Mouse (Mus musculus) CD8-positive naive resting alpha-beta T cell, adult 57 days (primary cell): ENCODE measurements around the gene Flcn. TPM values are rescaled to one million over a fixed set of nuclear protein-coding genes. Genes with fewer than 3 reads are reported as not detected.

ENCODE experiments used
- total RNA-seq: library from RNA; stranded (reverse); gene quantifications from one replicate; pipeline ENCODE4 v1.2.4, GENCODE M21; 2023

Gene Flcn
- 70.6 TPM for total RNA-seq

DNA sequence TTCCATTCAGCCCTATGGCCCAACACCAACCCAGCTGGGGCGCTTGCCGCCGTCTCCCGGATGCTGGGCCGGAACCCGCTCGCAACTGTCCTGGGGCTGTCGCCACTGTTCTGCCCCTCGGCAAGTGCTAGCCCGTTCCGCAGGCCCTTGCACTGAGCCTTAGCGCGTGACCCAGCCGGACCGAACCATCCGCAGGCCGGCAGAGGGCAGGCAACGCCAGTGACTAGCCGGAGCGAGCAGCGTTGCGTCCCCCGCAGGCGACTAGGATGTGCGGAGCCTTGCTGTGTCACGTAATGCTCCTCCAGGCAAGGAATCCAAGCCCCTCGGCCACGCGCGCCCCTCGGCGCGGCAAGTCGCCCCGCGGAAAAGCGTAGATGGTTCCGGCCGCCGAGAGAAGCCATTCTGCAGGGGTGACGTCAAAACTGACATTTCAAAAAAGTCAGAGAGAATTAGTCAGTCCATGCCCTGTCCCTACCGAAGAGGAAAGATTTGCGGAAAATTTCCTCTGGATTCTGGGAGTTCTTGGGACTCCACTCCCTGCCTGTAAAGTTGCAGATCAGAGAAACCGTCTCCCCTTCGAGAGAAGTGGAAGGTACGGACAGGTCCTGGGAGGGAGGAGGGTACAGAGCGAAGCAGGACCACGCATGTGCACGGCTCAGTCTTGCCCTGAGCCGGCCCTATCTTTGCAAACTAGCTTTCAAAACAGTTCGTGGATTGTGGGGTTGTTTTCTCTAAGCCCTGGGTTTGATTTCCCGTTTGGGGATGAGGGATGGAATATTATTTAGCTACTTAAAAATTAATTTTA is at the start of gene Flcn:
Flcn (minus strand) TSS at position 347 of the 805 bp plus-strand sequence.

DNA sequence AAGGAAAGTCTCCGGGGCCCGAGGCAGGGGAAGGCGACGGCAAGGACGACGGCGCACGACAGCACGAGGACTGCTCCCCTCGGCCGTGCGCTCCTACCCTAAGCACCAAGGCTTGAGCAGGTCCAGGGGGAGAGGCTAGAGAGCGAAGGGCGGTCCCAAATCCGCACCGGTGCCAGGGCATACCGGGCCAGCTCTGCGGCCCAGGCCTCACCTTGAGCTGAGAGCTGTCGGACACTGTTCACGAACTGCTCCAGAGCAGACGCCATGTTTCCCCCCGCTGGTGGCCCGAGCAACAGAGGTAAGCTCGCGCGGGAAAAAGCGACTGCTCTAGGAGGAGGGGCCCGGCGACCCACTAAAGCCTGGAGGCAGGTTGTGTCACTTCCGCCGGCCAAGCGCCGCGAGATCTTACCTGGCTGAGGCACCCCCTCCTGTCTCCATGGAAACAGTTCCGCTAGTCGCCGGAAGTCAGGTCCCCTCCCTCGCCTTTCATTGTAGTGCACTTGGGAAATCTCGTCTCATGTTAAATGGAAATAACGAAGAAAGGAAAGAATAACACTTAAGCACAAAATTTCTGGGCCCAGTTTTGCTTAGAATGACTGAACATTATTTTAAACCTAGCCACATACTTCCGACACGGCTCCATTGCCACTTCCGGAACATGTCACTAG is 29.8 kb upstream of the Flcn start, which contains the start of gene Cops3:
Cops3 (minus strand) TSS at position 380 of the 668 bp plus-strand sequence.

DNA sequence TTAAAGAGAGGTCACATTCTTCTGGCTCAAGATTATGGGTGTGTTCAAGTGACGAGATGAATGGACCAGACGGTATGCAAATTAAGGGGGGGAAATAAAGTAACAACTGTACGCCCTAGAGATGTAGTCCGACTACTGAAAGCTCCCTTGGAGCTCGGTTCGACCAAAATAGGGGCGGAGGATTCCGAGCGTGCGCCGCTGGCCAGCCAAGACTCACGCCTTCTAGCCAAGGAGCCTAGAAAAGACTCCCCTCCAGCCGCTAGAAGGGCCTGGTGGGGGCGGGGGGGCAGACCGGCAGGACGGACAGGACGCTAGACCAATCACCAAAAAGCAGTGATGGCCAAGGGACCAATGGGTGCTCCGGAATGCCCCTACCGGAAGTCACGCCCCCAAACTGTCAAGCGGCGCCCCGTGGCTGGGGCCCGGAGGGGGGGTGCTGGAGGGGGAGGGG is 29.2 kb upstream of the Flcn start, which contains the start of gene Nt5m:
Nt5m (plus strand) TSS at position 440 of the 451 bp plus-strand sequence.

DNA sequence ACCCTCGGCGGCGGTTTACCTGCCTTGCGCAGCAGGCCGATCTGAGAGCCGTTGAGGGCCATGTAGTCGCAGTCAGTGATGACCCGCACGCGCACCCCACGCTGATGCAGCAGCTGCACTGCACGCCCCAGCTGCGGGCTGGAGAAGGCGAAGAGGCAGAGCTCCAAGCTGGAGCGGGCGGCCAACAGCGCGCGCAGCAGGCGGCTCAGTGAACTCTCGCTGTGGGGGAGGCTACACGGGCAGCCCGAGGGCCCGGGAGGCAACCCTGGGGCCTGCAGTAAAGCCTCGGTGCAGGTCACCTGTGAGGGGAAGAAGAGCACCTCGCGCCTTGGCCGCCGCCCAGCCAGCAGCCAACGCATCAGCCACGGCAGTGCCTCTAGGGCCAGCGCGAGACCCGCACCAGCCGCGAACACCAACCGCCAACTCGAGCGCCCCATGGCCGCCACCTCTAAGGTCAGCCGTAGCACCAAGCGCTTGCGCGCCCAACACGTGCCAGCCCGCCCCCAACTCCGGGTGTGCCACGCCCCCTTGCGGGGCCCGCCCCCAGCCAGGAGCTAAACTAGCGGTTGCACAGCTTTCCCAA is 22.5 kb downstream of the Flcn start, which contains the start of gene Pld6:
Pld6 (minus strand) TSS at position 447 of the 583 bp plus-strand sequence.

Other genes with a start within 250 kb of the Flcn start
- not detected for gene Olfr222, start 233.8 kb downstream of the Flcn start, total RNA-seq
- gene Olfr223, start 216.7 kb downstream of the Flcn start, total RNA-seq = not detected
- gene Mprip, start 148.7 kb downstream of the Flcn start, total RNA-seq = 49.3 TPM
- not detected for gene Pld6, start 22.4 kb downstream of the Flcn start, total RNA-seq
- gene Nt5m, start 29.4 kb upstream of the Flcn start, total RNA-seq = 13.7 TPM
- 72.8 TPM for gene Cops3, start 29.8 kb upstream of the Flcn start, total RNA-seq
- 7.4 TPM for gene Med9, start 138.2 kb upstream of the Flcn start, total RNA-seq
- 2.8 TPM for gene Rasd1, start 154.9 kb upstream of the Flcn start, total RNA-seq
- gene Pemt, start 236.5 kb upstream of the Flcn start, total RNA-seq = 2.7 TPM